Mouse (Mus musculus) stomach, embryonic 16.5 days (tissue): ENCODE data around the gene Nubpl. TPM values are rescaled to one million over a fixed set of nuclear protein-coding genes. Genes with fewer than 3 reads are reported as not detected.
"Not testable (repeated sequence)": the region's sequence is repeated elsewhere in the genome, so short reads cannot be mapped to it uniquely, and the experiment has no call there.

Experiments used
- ATAC-seq: fragments of 200-750 bp; cut with Nextera tagmentation; 2 replicates; pipeline ENCODE4 v1.8.0; 2017; ENCODE audit warnings: moderate number of reproducible peaks, moderate TSS enrichment; ENCODE audit not compliant: insufficient read depth, low FRiP score
- H3K27ac ChIP-seq: fragments of 300-500 bp; sonication (generic); 2 replicates; pipeline ENCODE4 v1.5.1; 2014; ENCODE audit warnings: low read length
- H3K27me3 ChIP-seq: fragments of 300-500 bp; sonication (generic); 2 replicates; pipeline ENCODE4 v1.6.1; 2014; ENCODE audit warnings: low read length, control low read depth, mixed read lengths; ENCODE audit not compliant: control insufficient read depth, insufficient read depth
- H3K36me3 ChIP-seq: fragments of 300-500 bp; sonication (generic); 2 replicates; pipeline ENCODE4 v1.6.1; 2014; ENCODE audit warnings: low read length; ENCODE audit not compliant: control insufficient read depth, insufficient read depth
- H3K4me1 ChIP-seq: fragments of 300-500 bp; sonication (generic); 2 replicates; pipeline ENCODE4 v1.6.1; 2014; ENCODE audit warnings: low read length, control low read depth, mixed read lengths; ENCODE audit not compliant: control insufficient read depth, insufficient read depth
- H3K4me2 ChIP-seq: fragments of 300-500 bp; sonication (generic); 2 replicates; pipeline ENCODE4 v1.6.1; 2014; ENCODE audit warnings: low read depth, low read length, mixed read lengths
- H3K4me3 ChIP-seq: fragments of 300-500 bp; sonication (generic); replicated peaks from 2 replicates; pipeline ENCODE4 v1.5.1; 2014; ENCODE audit warnings: mild to moderate bottlenecking, low read length
- H3K9ac ChIP-seq: fragments of 300-500 bp; sonication (generic); 2 replicates; pipeline ENCODE4 v1.6.1; 2014; ENCODE audit warnings: low read length
- H3K9me3 ChIP-seq: fragments of 300-500 bp; sonication (generic); replicated peaks from 2 replicates; pipeline ENCODE4 v1.6.1; 2016; ENCODE audit warnings: low read length, control low read depth; ENCODE audit not compliant: control insufficient read depth
- WGBS: fragments of 180-500 bp; shearing (Covaris S2); extraction: QIAGEN DNeasy Blood & Tissue Kit; methylation state at CpG from one replicate; pipeline ENCODE4 v1.1.7; 2014; 5-methylcytosine and 5-hydroxymethylcytosine counted together
- polyA plus RNA-seq: library from polyadenylated mRNA; unstranded; fragments of >200 nt; fragmentation: Nextera tagmentation; extraction: Ambion mirVana; gene quantifications from 2 replicates; pipeline ENCODE4 v1.2.1, GENCODE M21; 2015

The Nubpl gene
- 9.3 and 9.6 TPM in 2 replicates for polyA plus RNA-seq

DNA sequence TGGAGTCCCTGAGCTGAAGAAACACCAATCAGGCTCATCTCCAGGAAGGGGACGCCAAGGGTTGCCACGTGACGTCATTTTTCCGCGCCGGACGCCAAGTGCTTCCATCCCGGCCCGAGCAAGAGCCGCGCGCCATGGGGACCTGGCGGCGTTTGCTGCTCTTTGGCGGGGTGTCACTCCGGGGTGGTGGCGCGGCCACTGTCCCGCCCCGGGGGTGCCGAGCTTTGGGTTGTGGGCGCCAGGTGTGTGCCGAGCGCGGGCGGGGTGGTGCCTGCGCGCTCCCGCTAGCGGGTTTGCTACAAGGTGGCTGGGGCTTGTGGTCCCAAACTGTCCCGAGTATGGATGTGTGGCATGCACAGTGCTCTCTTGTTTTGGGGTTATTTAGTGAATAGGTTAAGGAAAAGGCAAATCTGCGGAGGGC, at the start of gene Nubpl:
Gene Nubpl, plus strand, starts transcription at position 88 of the 421 bp plus-strand sequence.
- Histone ChIP-seq H3K27me3 (no peaks in the 10 kb centered on the region), H3K4me3 (peak within 1 kb of the TSS; percentile 96), H3K4me2 (peak within 1 kb of the TSS; percentile 62), H3K9ac (peak within 1 kb of the TSS; percentile 95), H3K9me3 (no peaks in the 10 kb centered on the region), H3K4me1 (0 out of 2 replicates have a peak, but pooled peaks cover 2% of the 10 kb centered on the region), H3K36me3 (no peaks in the 10 kb centered on the region), H3K27ac (peak within 1 kb of the TSS; percentile 46; the same call in 1 of the 2 replicates)
- WGBS, result under 1% methylated on average over 32 of the region's 32 CpGs
- peak; percentile 96 for ATAC-seq

DNA sequence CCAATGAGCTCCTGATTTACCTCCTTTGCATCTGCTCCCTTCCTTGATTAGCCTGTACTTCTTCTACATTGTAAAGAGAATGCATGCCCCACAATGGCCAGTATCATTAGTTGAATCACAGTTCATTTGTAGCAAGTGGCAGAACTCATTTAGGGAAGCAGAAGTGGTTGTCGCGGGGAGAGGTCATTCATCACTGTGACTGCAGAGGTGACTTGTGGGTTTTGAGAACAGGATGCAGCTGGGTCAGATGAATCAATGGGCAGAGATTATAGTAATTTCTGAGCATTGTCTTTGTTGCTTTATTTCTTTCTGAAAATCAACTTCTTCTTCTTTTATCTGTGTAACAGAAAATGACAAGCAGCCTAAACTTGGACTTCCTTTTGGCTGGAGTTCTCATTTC, 48.2 kb upstream of the Nubpl start:
- H3K36me3 ChIP-seq, result no peaks in the 10 kb centered on the region
- no peak overlapping the region for H3K9ac ChIP-seq
- no peak overlapping the region for H3K4me3 ChIP-seq
- no peaks in the 10 kb centered on the region for H3K4me1 ChIP-seq
- H3K4me2 ChIP-seq, result no peak overlapping the region
- H3K27me3 ChIP-seq, result no peaks in the 10 kb centered on the region
- ATAC-seq, result no peak
- no peaks in the 10 kb centered on the region for H3K9me3 ChIP-seq
- 41% methylated on average over 2 of the region's 2 CpGs for WGBS
- H3K27ac ChIP-seq, result no peak overlapping the region

DNA sequence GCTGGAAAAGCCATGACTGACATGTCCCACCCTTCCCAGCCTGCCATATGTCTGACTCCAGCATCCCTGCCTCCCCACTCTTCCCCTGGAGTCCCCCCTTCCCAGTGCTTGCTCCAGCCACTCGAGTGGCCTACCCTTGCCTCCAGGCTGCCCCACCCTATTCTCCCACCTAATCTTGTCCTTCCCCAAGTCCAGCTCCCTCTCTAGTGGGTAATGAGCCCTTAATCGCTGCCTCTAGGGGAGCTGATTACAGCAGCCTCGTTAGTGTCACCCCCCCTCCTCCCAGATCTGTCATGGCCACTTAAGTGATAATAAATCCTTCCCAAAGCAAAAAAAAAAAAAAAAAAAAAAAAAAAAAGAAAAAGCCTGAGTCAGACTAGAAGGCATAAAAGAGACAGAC, 18.2 kb upstream of the Nubpl start:
- not testable (repeated sequence) for H3K9ac ChIP-seq, H3K4me3 ChIP-seq, ATAC-seq, H3K36me3 ChIP-seq, H3K9me3 ChIP-seq, H3K27me3 ChIP-seq, H3K4me2 ChIP-seq, H3K27ac ChIP-seq, H3K4me1 ChIP-seq
- no CpG with 5 or more reads among the region's 3 CpGs for WGBS

DNA sequence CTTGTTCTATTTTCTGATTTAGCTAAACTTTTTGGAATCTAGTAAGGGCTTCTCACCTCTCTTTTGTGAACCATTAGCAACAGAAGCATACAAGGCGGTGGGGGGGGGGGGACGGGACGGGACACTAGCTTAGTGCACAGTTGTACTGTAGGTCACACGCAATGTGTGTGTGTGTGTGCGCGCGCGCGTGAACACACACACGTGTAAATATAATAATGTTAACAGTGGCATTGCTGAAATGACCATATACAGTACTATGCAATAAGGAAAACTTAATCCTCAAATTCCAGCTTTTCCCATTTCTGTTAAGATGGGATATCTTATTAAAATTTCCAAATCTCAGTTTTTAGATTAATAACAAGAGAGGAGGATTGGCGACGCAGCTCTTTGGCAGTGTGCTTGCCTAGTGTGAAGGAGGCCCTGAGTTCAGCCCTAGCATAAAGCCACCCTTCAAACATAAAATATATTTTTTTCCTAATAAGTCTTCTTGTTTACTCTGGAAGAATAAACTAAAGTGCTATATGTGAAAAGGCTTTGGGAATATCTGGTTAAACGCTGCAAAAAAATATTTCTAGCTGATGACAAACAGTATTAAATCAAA, 388 bp upstream of the Nubpl start:
- Histone ChIP-seq H3K9ac (no peak overlapping the region; the same call in 1 of the 2 replicates), H3K4me1 (0 out of 2 replicates have a peak, but pooled peaks cover 2% of the 10 kb centered on the region), H3K9me3 (no peaks in the 10 kb centered on the region), H3K36me3 (no peaks in the 10 kb centered on the region), H3K27me3 (no peaks in the 10 kb centered on the region), H3K4me2 (peak overlapping the region; percentile 62), H3K4me3 (peak overlapping the region; percentile 96), H3K27ac (no peak overlapping the region)
- WGBS, result 69% methylated on average over 13 of the region's 13 CpGs
- ATAC-seq, result no peak; the same call in 1 of the 2 replicates

DNA sequence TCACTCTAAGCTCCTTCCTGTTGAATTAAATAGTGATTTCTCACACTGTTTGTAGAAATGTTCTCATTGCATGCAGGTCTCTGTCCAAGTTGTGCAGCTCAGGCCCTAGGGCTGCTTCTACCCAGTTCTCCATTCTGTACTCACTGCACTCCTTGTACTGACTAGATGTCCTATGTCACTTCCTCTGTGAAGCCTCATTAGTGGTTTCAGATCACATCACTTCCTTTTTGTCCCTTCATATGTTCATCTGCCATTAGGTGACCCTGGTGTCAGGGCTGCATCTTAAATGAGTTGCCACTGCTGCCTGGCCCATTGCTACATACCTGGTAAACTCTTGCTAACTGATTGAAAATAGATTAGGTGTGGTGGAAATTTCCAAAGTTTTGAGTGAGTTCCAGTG, 22.7 kb downstream of the Nubpl start:
- H3K27me3 ChIP-seq, result no peaks in the 10 kb centered on the region
- no peaks in the 10 kb centered on the region for H3K9me3 ChIP-seq
- no peaks in the 10 kb centered on the region for H3K4me1 ChIP-seq
- no peak overlapping the region for H3K27ac ChIP-seq
- H3K4me3 ChIP-seq, result no peak overlapping the region
- H3K9ac ChIP-seq, result no peak overlapping the region
- no peak overlapping the region for H3K4me2 ChIP-seq
- ATAC-seq, result no peak
- no peaks in the 10 kb centered on the region for H3K36me3 ChIP-seq

DNA sequence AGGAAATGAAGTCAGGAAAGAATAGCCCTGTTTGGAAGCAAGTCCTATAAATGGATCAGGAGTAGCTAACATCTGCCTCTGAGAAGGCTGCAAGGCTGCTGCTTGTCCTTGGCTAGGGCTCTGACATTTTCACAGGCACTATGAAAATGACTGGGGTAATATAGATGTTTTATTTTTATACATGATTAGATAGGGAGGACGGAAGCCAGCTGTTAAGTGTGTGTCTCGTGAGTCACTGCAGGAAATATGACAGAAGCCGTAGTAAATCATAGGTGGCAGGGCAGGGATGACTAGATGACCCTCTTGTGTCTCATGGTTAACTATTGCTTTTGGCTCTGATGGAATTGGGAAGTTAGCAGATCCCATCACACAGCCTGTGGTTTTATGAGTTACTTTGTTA, 28.9 kb downstream of the Nubpl start:
- WGBS, result 42% methylated on average over 3 of the region's 3 CpGs
- Histone ChIP-seq H3K4me2 (no peak overlapping the region), H3K9me3 (no peaks in the 10 kb centered on the region), H3K9ac (no peak overlapping the region), H3K4me3 (no peak overlapping the region), H3K36me3 (no peaks in the 10 kb centered on the region), H3K27me3 (no peaks in the 10 kb centered on the region), H3K4me1 (no peaks in the 10 kb centered on the region), H3K27ac (no peak overlapping the region)
- ATAC-seq, result no peak

DNA sequence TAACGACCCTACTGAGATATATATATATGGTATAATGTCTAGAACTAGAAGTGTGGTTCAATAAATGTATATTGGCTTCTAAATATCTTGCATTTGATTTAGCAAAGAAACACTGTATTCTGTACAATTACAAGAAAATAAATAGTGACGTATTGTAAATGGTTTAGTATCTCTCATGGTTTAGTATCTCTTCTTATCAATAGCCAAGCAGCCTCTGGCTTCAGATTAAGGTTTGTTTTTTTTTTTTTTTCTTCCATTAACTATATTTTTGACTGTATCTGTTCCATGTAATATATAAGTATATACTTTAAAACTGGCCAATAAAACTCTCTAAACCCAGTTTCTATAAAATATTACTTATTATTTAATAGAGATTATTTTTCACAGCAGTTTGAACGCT, 31.5 kb downstream of the Nubpl start:
- Histone ChIP-seq H3K27me3 (no peaks in the 10 kb centered on the region), H3K27ac (no peak overlapping the region), H3K9ac (no peak overlapping the region), H3K36me3 (no peaks in the 10 kb centered on the region), H3K9me3 (no peaks in the 10 kb centered on the region), H3K4me1 (0 out of 2 replicates have a peak, but pooled peaks cover 2% of the 10 kb centered on the region), H3K4me3 (no peak overlapping the region), H3K4me2 (no peak overlapping the region)
- ATAC-seq, result no peak
- 92% methylated on average over 3 of the region's 3 CpGs for WGBS

GRCm38 (mm10) chr12:52132256-52132655, 34.7 kb downstream of the Nubpl start:
- Histone ChIP-seq H3K4me2 (0 out of 2 replicates have a peak overlapping the region, but pooled peaks have one; percentile 10), H3K4me3 (no peak overlapping the region), H3K9me3 (no peaks in the 10 kb centered on the region), H3K27me3 (no peaks in the 10 kb centered on the region), H3K9ac (no peak overlapping the region), H3K27ac (no peak overlapping the region), H3K4me1 (0 out of 2 replicates have a peak, but pooled peaks cover 2% of the 10 kb centered on the region), H3K36me3 (no peaks in the 10 kb centered on the region)
- no peak for ATAC-seq
- 18% methylated on average over 10 of the region's 10 CpGs for WGBS

DNA sequence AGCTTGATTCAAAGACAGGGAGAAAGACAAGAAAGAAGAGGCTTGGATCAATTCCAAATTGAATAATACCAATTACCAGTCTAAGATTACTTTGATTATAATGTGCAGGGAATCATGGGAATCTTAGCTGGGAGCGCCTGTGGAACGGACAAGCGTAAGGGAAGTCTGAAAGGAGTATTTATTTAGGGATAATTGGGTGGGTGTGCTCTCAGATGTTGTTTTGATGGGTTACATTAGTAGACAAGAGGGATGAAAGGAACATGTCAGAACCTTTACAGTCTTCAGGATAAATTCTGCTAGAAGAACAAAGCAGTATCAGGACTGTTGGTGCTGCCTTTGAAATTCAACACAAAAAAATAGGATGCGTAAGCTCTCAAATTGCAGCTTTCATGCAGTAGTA, 40.8 kb downstream of the Nubpl start:
- Histone ChIP-seq H3K27me3 (no peaks in the 10 kb centered on the region), H3K36me3 (no peaks in the 10 kb centered on the region), H3K4me1 (no peaks in the 10 kb centered on the region), H3K4me2 (no peak overlapping the region), H3K9me3 (no peaks in the 10 kb centered on the region), H3K4me3 (no peak overlapping the region), H3K27ac (no peak overlapping the region), H3K9ac (no peak overlapping the region)
- ATAC-seq, result no peak
- WGBS, result 75% methylated on average over 4 of the region's 4 CpGs
